Mouse (Mus musculus) small intestine, adult 2 months (tissue): ENCODE measurements at regions not wholly inside any gene's neighbourhood (a gene's known extent, or its start where the extent isn't known, plus 50 kb on each side); places are given as distances from the start of the nearest gene placed in this dataset.

Source experiments
- CTCF ChIP-seq: fragments of 200-500 bp; IDR thresholded peaks from 2 replicates; pipeline ENCODE4 v1.5.1; 2012; ENCODE audit warnings: low read depth, mild to moderate bottlenecking, control low read depth, inconsistent platforms, low read length, moderate library complexity, mixed read lengths; ENCODE audit not compliant: insufficient replicate concordance, insufficient read length; ENCODE audit errors: extremely low read depth
- POLR2A ChIP-seq: fragments of 200-500 bp; IDR thresholded peaks from 2 replicates; pipeline ENCODE4 v1.6.1; 2012; ENCODE audit warnings: low read depth, mild to moderate bottlenecking, control low read depth, inconsistent platforms, low read length, moderate library complexity

DNA sequence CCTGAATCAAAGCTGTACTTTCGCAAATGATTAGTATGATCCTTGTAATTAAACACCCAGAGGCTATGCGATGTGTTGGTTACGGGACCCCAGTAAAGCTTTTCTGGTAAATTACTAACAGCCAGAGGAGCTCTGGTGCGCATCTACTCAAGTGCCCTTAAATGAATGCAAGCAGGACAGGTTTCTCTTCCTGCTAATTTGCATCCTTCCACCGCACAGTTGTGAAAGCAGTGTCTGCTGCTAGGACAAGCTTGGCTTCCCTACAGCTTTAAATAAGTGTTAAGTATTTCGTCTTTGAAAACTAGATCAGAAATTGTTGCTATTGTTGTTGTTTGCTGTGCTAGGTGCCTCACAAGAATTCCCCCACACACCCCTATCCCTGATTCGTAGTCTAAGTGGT lies 62.4 kb upstream of the Supt20 start:
- TF ChIP-seq POLR2A (no peak), CTCF (no peak)
